Mouse (Mus musculus): ENCODE results near the gene Slc38a1. TPM values are rescaled to one million over a fixed set of nuclear protein-coding genes. Genes with fewer than 3 reads are reported as not detected.
A peak's percentile ranks its signal among the peaks of the same experiment; 100 is the strongest.

Slc38a1 gene
- polyA plus RNA-seq, 2 experiments: 50.4 to 57.7 TPM

- Histone ChIP-seq H3K4me1 (ENCODE audit: control insufficient read depth, insufficient read depth, low read length) (peaks cover 4% of the 10 kb centered on the region; the same call in 1 of the 2 replicates), H3K9me3 (ENCODE audit: control insufficient read depth, low read length) (no peaks in the 10 kb centered on the region), H3K27ac (replicated peaks; ENCODE audit: low read depth, low read length) (no peak overlapping the region), H3K4me2 (replicated peaks; ENCODE audit: low read depth, low read length, severe bottlenecking) (peak overlapping the region; percentile 6; the same call in 1 of the 2 replicates), H3K27me3 (ENCODE audit: control insufficient read depth, insufficient read depth, low read length) (no peaks in the 10 kb centered on the region), H3K9ac (ENCODE audit: low read depth, low read length, severe bottlenecking) (no peak overlapping the region), H3K4me3 (replicated peaks; ENCODE audit: low read length) (no peak overlapping the region), H3K36me3 (ENCODE audit: control insufficient read depth, insufficient read depth, low read length) (no peaks in the 10 kb centered on the region)
- DNase-seq (ENCODE audit: low spot score): no peak
- ATAC-seq (ENCODE audit: low FRiP score, low read depth): no peak
- TF ChIP-seq POLR2A (IDR thresholded peaks at IDR 0.05; ENCODE audit: borderline replicate concordance, extremely low read depth, insufficient read depth, insufficient read length): no peak
- 59% methylated on average over 14 of the region's 14 CpGs for WGBS
Measured at GRCm38 (mm10) chr15:96658275-96658602, 15.5 kb upstream of the Slc38a1 start.

GRCm38 (mm10) chr15:96657576-96658274 lies 15.0 kb upstream of the Slc38a1 start:
- peaks cover 4% of the 10 kb centered on the region; the same call in 1 of the 2 replicates for H3K4me1 ChIP-seq (ENCODE audit: control insufficient read depth, insufficient read depth, low read length)

GRCm38 (mm10) chr15:96655514-96655913 lies 12.8 kb upstream of the Slc38a1 start:
- ATAC-seq (ENCODE audit: low FRiP score, low read depth) (no peak), DNase-seq (ENCODE audit: low spot score) (no peak)
- H3K4me3 ChIP-seq (replicated peaks; ENCODE audit: low read length): no peak overlapping the region
- no peaks in the 10 kb centered on the region for H3K9me3 ChIP-seq (ENCODE audit: control insufficient read depth, low read length)
- WGBS: 74% methylated on average over 14 of the region's 14 CpGs
- H3K4me2 ChIP-seq (replicated peaks; ENCODE audit: low read depth, low read length, severe bottlenecking): no peak overlapping the region
- H3K27ac ChIP-seq (replicated peaks; ENCODE audit: low read depth, low read length): no peak overlapping the region
- peaks cover 4% of the 10 kb centered on the region; the same call in 1 of the 2 replicates for H3K4me1 ChIP-seq (ENCODE audit: control insufficient read depth, insufficient read depth, low read length)
- TF ChIP-seq POLR2A (IDR thresholded peaks at IDR 0.05; ENCODE audit: borderline replicate concordance, extremely low read depth, insufficient read depth, insufficient read length): no peak
- no peaks in the 10 kb centered on the region for H3K36me3 ChIP-seq (ENCODE audit: control insufficient read depth, insufficient read depth, low read length)
- no peak overlapping the region for H3K9ac ChIP-seq (ENCODE audit: low read depth, low read length, severe bottlenecking)
- no peaks in the 10 kb centered on the region for H3K27me3 ChIP-seq (ENCODE audit: control insufficient read depth, insufficient read depth, low read length)

More at GRCm38 (mm10) chr15:96657576-96658274, 15.0 kb upstream of the Slc38a1 start:
- Histone ChIP-seq H3K9me3 (ENCODE audit: control insufficient read depth, low read length) (no peaks in the 10 kb centered on the region), H3K27me3 (ENCODE audit: control insufficient read depth, insufficient read depth, low read length) (no peaks in the 10 kb centered on the region), H3K9ac (ENCODE audit: low read depth, low read length, severe bottlenecking) (no peak overlapping the region), H3K36me3 (ENCODE audit: control insufficient read depth, insufficient read depth, low read length) (no peaks in the 10 kb centered on the region), H3K27ac (replicated peaks; ENCODE audit: low read depth, low read length) (no peak overlapping the region), H3K4me2 (replicated peaks; ENCODE audit: low read depth, low read length, severe bottlenecking) (peak overlapping the region; percentile 6; the same call in 1 of the 2 replicates), H3K4me3 (replicated peaks; ENCODE audit: low read length) (no peak overlapping the region)
- whole genome bisulfite sequencing: 34% methylated on average over 17 of the region's 17 CpGs
- no peak for TF ChIP-seq POLR2A (IDR thresholded peaks at IDR 0.05; ENCODE audit: borderline replicate concordance, extremely low read depth, insufficient read depth, insufficient read length)
- DNase-seq (ENCODE audit: low spot score) (no peak), ATAC-seq (ENCODE audit: low FRiP score, low read depth) (no peak)

GRCm38 (mm10) chr15:96654714-96655113 lies 12.0 kb upstream of the Slc38a1 start:
- no peak overlapping the region for H3K9ac ChIP-seq (ENCODE audit: low read depth, low read length, severe bottlenecking)
- H3K9me3 ChIP-seq (ENCODE audit: control insufficient read depth, low read length): no peaks in the 10 kb centered on the region
- H3K27me3 ChIP-seq (ENCODE audit: control insufficient read depth, insufficient read depth, low read length): no peaks in the 10 kb centered on the region
- H3K4me1 ChIP-seq (ENCODE audit: control insufficient read depth, insufficient read depth, low read length): peaks cover 4% of the 10 kb centered on the region; the same call in 1 of the 2 replicates
- DNase-seq (ENCODE audit: low spot score): no peak
- H3K27ac ChIP-seq (replicated peaks; ENCODE audit: low read depth, low read length): no peak overlapping the region
- TF ChIP-seq POLR2A (IDR thresholded peaks at IDR 0.05; ENCODE audit: borderline replicate concordance, extremely low read depth, insufficient read depth, insufficient read length): no peak
- WGBS: 39% methylated on average over 8 of the region's 8 CpGs
- no peak overlapping the region for H3K4me2 ChIP-seq (replicated peaks; ENCODE audit: low read depth, low read length, severe bottlenecking)
- H3K36me3 ChIP-seq (ENCODE audit: control insufficient read depth, insufficient read depth, low read length): no peaks in the 10 kb centered on the region
- no peak overlapping the region for H3K4me3 ChIP-seq (replicated peaks; ENCODE audit: low read length)
- no peak for ATAC-seq (ENCODE audit: low FRiP score, low read depth)

GRCm38 (mm10) chr15:96653011-96653410 lies 10.3 kb upstream of the Slc38a1 start:
- DNase-seq (ENCODE audit: low spot score): no peak
- H3K9me3 ChIP-seq (ENCODE audit: control insufficient read depth, low read length): no peaks in the 10 kb centered on the region
- no peak for ATAC-seq (ENCODE audit: low FRiP score, low read depth)
- H3K36me3 ChIP-seq (ENCODE audit: control insufficient read depth, insufficient read depth, low read length): no peaks in the 10 kb centered on the region
- no peaks in the 10 kb centered on the region for H3K27me3 ChIP-seq (ENCODE audit: control insufficient read depth, insufficient read depth, low read length)
- no peak overlapping the region for H3K9ac ChIP-seq (ENCODE audit: low read depth, low read length, severe bottlenecking)
- no peak overlapping the region for H3K4me2 ChIP-seq (replicated peaks; ENCODE audit: low read depth, low read length, severe bottlenecking)
- H3K4me1 ChIP-seq (ENCODE audit: control insufficient read depth, insufficient read depth, low read length): no peaks in the 10 kb centered on the region
- no peak overlapping the region for H3K4me3 ChIP-seq (replicated peaks; ENCODE audit: low read length)
- no peak overlapping the region for H3K27ac ChIP-seq (replicated peaks; ENCODE audit: low read depth, low read length)
- WGBS: 95% methylated on average over 16 of the region's 16 CpGs
- no peak for TF ChIP-seq POLR2A (IDR thresholded peaks at IDR 0.05; ENCODE audit: borderline replicate concordance, extremely low read depth, insufficient read depth, insufficient read length)
